Mouse (Mus musculus) lung, embryonic 14.5 days (tissue): ENCODE data around the gene Shisa8. TPM values are rescaled to one million over a fixed set of nuclear protein-coding genes. Genes with fewer than 3 reads are reported as not detected.

ENCODE experiments used
- ATAC-seq: fragments of 200-750 bp; cut with Nextera tagmentation; 2 replicates; pipeline ENCODE4 v1.8.0; 2017; ENCODE audit warnings: mild to moderate bottlenecking, moderate TSS enrichment, moderate library complexity; ENCODE audit not compliant: insufficient read depth
- DNase-seq: peaks from one replicate; pipeline ENCODE4 v3.0.0-alpha.2; 2015
- H3K27ac ChIP-seq: fragments of 300-500 bp; sonication (generic); 2 replicates; pipeline ENCODE4 v1.5.1; 2014; ENCODE audit warnings: low read depth, mild to moderate bottlenecking, moderate library complexity
- H3K27me3 ChIP-seq: fragments of 300-500 bp; sonication (generic); 2 replicates; pipeline ENCODE4 v1.6.1; 2014; ENCODE audit warnings: low read length, control low read depth; ENCODE audit not compliant: insufficient read depth
- H3K36me3 ChIP-seq: fragments of 300-500 bp; sonication (generic); 2 replicates; pipeline ENCODE4 v1.6.1; 2014; ENCODE audit warnings: control low read depth; ENCODE audit not compliant: insufficient read depth
- H3K4me1 ChIP-seq: fragments of 300-500 bp; sonication (generic); 2 replicates; pipeline ENCODE4 v1.6.1; 2014; ENCODE audit warnings: antibody characterized with exemption, control low read depth; ENCODE audit not compliant: insufficient read depth
- H3K4me2 ChIP-seq: fragments of 300-500 bp; sonication (generic); 2 replicates; pipeline ENCODE4 v1.6.1; 2014; ENCODE audit warnings: mild to moderate bottlenecking
- H3K4me3 ChIP-seq: fragments of 300-500 bp; sonication (generic); 2 replicates; pipeline ENCODE4 v1.5.1; 2014; ENCODE audit warnings: low read depth, low read length
- H3K9ac ChIP-seq: fragments of 300-500 bp; sonication (generic); 2 replicates; pipeline ENCODE4 v1.6.1; 2014
- H3K9me3 ChIP-seq: fragments of 300-500 bp; sonication (generic); 2 replicates; pipeline ENCODE4 v1.6.1; 2016; ENCODE audit warnings: low read depth, low read length, control low read depth
- CTCF ChIP-seq: IDR thresholded peaks from 2 replicates; pipeline ENCODE4 v1.5.1; 2016; ENCODE audit warnings: antibody characterized with exemption, low read depth
- WGBS: fragments of 180-500 bp; shearing (Covaris S2); extraction: QIAGEN DNeasy Blood & Tissue Kit; methylation state at CpG from one replicate; pipeline ENCODE4 v1.1.7; 2014; 5-methylcytosine and 5-hydroxymethylcytosine counted together
- polyA plus RNA-seq: library from polyadenylated mRNA; unstranded; fragments of >200 nt; fragmentation: Nextera tagmentation; extraction: Ambion mirVana; gene quantifications from 2 replicates; pipeline ENCODE4 v1.2.1, GENCODE M21; 2014

The Shisa8 gene
- polyA plus RNA-seq, 1 experiment from 2014 or later = 0.20 TPM

DNA sequence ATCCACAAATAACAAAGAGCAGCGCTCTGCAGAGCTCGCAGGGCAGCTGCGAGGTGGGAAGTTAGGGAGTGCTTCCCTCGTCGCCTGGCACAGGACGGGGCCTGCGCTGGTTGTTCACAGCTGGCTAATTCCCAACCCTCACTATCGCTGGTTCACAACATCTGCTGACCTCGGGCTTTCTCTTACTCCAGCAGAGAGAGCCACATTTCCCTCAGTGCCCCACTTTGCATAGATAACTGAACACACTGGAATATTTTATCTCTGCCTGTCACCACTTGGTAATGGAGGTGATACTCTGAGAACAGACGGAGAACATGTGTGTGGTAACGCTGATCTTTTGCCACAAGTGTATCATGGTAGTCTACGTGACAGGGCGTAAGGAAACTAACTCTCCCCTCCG is 26.5 kb downstream of the Shisa8 start:
- H3K9ac ChIP-seq = no peak overlapping the region
- no peak; the same call in 1 of the 2 replicates for ATAC-seq
- H3K27ac ChIP-seq = 0 out of 2 replicates have a peak overlapping the region, but pooled peaks have one; percentile 18
- no peaks in the 10 kb centered on the region for H3K4me1 ChIP-seq
- no peak overlapping the region for H3K4me3 ChIP-seq
- H3K36me3 ChIP-seq = peaks cover 97% of the 10 kb centered on the region
- no peak for TF ChIP-seq CTCF
- WGBS = 60% methylated on average over 14 of the region's 14 CpGs
- no peaks in the 10 kb centered on the region for H3K27me3 ChIP-seq
- no peak for DNase-seq
- H3K9me3 ChIP-seq = peaks cover 4% of the 10 kb centered on the region; the same call in 1 of the 2 replicates
- no peak overlapping the region for H3K4me2 ChIP-seq

- DNase-seq (no peak), ATAC-seq (no peak)
- H3K4me2 ChIP-seq = no peak overlapping the region
- no peak overlapping the region for H3K4me3 ChIP-seq
- no peaks in the 10 kb centered on the region for H3K4me1 ChIP-seq
- 74% methylated on average over 14 of the region's 14 CpGs for WGBS
- no peak overlapping the region for H3K27ac ChIP-seq
- H3K9me3 ChIP-seq = peaks cover 4% of the 10 kb centered on the region; the same call in 1 of the 2 replicates
- H3K9ac ChIP-seq = no peak overlapping the region
- no peak for TF ChIP-seq CTCF
- peaks cover 97% of the 10 kb centered on the region for H3K36me3 ChIP-seq
- no peaks in the 10 kb centered on the region for H3K27me3 ChIP-seq
These were observed 27.4 kb downstream of the Shisa8 start for GRCm38 (mm10) chr15:82185062-82185783.

DNA sequence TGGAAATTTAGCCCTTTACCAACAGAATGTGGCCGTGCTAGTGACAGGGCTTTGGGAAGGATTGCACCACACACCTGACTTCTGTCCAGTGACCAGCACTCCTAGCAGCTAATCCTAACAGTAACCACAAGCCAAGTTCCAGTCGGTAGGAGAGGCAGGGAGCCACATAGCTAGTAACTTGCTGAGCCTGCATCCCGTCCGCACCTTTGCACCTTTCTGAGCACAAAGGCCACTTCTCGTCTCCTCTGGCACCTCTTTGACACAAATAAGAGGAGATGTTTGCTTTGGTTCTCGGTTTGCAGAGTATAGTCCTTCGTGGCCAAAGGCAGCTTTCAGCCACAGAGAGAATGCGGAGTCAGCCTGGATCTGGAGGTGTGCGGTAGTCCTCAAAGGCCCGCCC is 28.0 kb downstream of the Shisa8 start:
- Histone ChIP-seq H3K27me3 (no peaks in the 10 kb centered on the region), H3K9me3 (peaks cover 4% of the 10 kb centered on the region; the same call in 1 of the 2 replicates), H3K4me2 (no peak overlapping the region), H3K36me3 (peaks cover 98% of the 10 kb centered on the region), H3K9ac (no peak overlapping the region), H3K4me1 (no peaks in the 10 kb centered on the region), H3K4me3 (no peak overlapping the region), H3K27ac (no peak overlapping the region)
- DNase-seq (no peak), ATAC-seq (no peak)
- WGBS = 71% methylated on average over 10 of the region's 10 CpGs
- no peak for TF ChIP-seq CTCF

DNA sequence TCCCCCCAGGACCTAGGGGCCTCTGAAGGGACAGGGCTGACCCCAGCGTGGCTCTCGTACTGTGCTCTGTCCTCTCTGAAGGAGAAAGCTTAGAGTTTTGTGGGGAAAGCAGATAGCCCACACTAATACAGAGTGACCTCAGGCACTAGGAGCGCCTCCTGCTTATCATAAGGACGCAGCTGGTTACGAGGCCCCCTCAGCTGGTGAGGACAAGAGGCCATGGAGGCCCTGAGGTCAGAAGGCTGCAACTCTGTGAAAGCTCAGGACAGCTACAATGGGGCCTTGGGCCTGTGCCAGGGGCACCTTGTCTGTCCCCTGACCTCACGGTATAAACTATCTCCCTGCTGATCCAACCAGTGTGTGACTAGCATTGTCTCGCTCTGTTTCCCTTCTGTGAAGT is 28.4 kb downstream of the Shisa8 start:
- 55% methylated on average over 7 of the region's 7 CpGs for WGBS
- Histone ChIP-seq H3K9ac (no peak overlapping the region), H3K4me3 (no peak overlapping the region), H3K27ac (no peak overlapping the region), H3K9me3 (peaks cover 4% of the 10 kb centered on the region; the same call in 1 of the 2 replicates), H3K4me2 (no peak overlapping the region), H3K4me1 (no peaks in the 10 kb centered on the region), H3K27me3 (no peaks in the 10 kb centered on the region), H3K36me3 (peaks cover 98% of the 10 kb centered on the region)
- DNase-seq (no peak), ATAC-seq (no peak)
- no peak for TF ChIP-seq CTCF

- no peak overlapping the region for H3K9ac ChIP-seq
These were observed 29.0 kb downstream of the Shisa8 start for GRCm38 (mm10) chr15:82183596-82183995.

DNA sequence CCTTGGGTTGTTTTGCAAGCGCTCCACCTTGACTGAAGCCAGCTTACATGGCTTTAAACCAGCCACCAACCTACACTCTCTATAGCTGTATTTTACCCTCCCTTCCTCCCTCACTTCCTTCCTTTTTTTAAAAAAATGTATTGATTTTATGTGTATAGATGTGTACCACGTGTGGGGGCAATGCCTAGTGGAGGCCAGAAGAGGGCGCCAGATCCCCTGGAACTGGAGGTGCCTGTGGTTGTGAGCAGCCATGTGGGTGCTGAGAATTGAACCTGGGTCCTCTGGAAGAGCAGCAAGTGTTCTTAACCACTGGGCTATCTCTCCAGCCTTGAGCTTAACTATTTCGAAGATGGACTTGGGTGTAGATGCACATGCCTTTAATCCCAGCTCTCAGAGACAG is 30.3 kb downstream of the Shisa8 start:
- Histone ChIP-seq H3K27me3 (no peaks in the 10 kb centered on the region), H3K36me3 (peaks cover 100% of the 10 kb centered on the region), H3K9ac (no peak overlapping the region), H3K4me2 (no peak overlapping the region), H3K4me1 (no peaks in the 10 kb centered on the region), H3K9me3 (peaks cover 4% of the 10 kb centered on the region; the same call in 1 of the 2 replicates), H3K4me3 (no peak overlapping the region), H3K27ac (no peak overlapping the region)
- WGBS = 98% methylated on average over 4 of the region's 4 CpGs
- peak; percentile 37; the same call in 1 of the 2 replicates for TF ChIP-seq CTCF
- DNase-seq (no peak), ATAC-seq (no peak)

More at GRCm38 (mm10) chr15:82183596-82183995, 29.0 kb downstream of the Shisa8 start:
- 50% methylated on average over 10 of the region's 10 CpGs for WGBS
- no peaks in the 10 kb centered on the region for H3K27me3 ChIP-seq
- ATAC-seq (no peak), DNase-seq (no peak)
- no peaks in the 10 kb centered on the region for H3K4me1 ChIP-seq
- peaks cover 4% of the 10 kb centered on the region; the same call in 1 of the 2 replicates for H3K9me3 ChIP-seq
- H3K4me3 ChIP-seq = no peak overlapping the region
- no peak overlapping the region for H3K4me2 ChIP-seq
- no peak overlapping the region for H3K27ac ChIP-seq
- TF ChIP-seq CTCF = no peak
- peaks cover 99% of the 10 kb centered on the region for H3K36me3 ChIP-seq

GRCm38 (mm10) chr15:82181131-82181530 is 31.5 kb downstream of the Shisa8 start:
- Histone ChIP-seq H3K9ac (no peak overlapping the region), H3K27ac (no peak overlapping the region), H3K9me3 (peaks cover 4% of the 10 kb centered on the region; the same call in 1 of the 2 replicates), H3K27me3 (no peaks in the 10 kb centered on the region), H3K4me1 (no peaks in the 10 kb centered on the region), H3K4me2 (no peak overlapping the region), H3K4me3 (no peak overlapping the region), H3K36me3 (peaks cover 99% of the 10 kb centered on the region)
- DNase-seq (peak; percentile 34), ATAC-seq (no peak)
- no peak for TF ChIP-seq CTCF
- 65% methylated on average over 5 of the region's 5 CpGs for WGBS
